9 mouse cellular contexts compared by ENCODE assay signal in the genomic region with DNA sequence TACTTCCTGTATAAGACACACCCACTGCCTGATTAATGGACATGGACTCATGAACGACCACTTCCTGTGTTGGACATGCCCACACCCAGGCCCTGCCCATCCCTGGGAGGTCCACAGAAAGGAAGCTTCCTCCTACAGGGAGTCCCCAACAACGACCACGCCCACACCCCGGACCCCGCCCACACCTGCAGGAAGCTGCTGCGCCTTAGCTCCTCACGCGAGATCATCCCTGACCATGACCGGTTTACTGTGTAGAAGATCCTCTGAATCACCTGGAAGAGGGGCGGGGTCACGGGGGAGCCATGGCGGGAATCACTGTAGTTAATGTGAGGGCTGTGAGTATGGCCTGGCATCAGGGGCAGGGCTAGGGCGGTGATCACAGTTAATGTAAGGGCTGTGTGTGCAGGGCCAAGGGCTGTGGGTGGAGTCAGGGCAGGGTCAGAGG. TPM values are rescaled to one million over a fixed set of nuclear protein-coding genes. Genes with fewer than 3 reads are reported as not detected.
DNase-seq lines count a peak whose midpoint lies in the region; ATAC-seq lines count a peak whose summit lies in the region.
"Had no signal": no experiment of that assay in that cellular context is flagged by ENCODE, and none has a peak within 500 bp of the region (broad histone marks: within the 10 kb centered on the region; RNA-seq: fewer than 3 reads in every experiment).

No protein-coding gene starts in this region.

- H3K4me3 ChIP-seq in embryonic facial prominence, embryonic 13.5 days = no peak overlapping the region
- H3K4me3 ChIP-seq in hindbrain, embryonic 13.5 days = no peak overlapping the region
- no peak overlapping the region for H3K4me3 ChIP-seq in midbrain, embryonic 14.5 days (replicated peaks; ENCODE audit: low read depth, low read length)

- DNase-seq in layer of hippocampus, adult 11-12 months (ENCODE audit: low spot score) = peak; percentile 28
- DNase-seq in layer of hippocampus, adult 9-11 months = no peak
- DNase-seq in MEL-GATA-1-ER (ENCODE audit: extremely low read depth, low read depth) = peak; percentile 29
- peak; percentile 25 for DNase-seq in left cerebral cortex, postnatal 4 days
- DNase-seq in midbrain, embryonic 14.5 days = peak; percentile 3
- peak; percentile 16 to 32 for DNase-seq in thymus, postnatal 10 days (ENCODE audit: low spot score in 2 of 2)

- peaks cover 38% of the 10 kb centered on the region for H3K36me3 ChIP-seq in embryonic facial prominence, embryonic 13.5 days
- H3K36me3 ChIP-seq in hindbrain, embryonic 13.5 days = peaks cover 38% of the 10 kb centered on the region
- peaks cover 36% of the 10 kb centered on the region for H3K36me3 ChIP-seq in midbrain, embryonic 14.5 days (ENCODE audit: control insufficient read depth, insufficient read depth, low read length)

- H3K4me2 ChIP-seq in embryonic facial prominence, embryonic 13.5 days = no peak overlapping the region
- H3K4me2 ChIP-seq in hindbrain, embryonic 13.5 days = no peak overlapping the region
- H3K4me2 ChIP-seq in midbrain, embryonic 14.5 days (ENCODE audit: low read length) = no peak overlapping the region

- H3K4me1 ChIP-seq in embryonic facial prominence, embryonic 13.5 days = no peaks in the 10 kb centered on the region
- H3K4me1 ChIP-seq in hindbrain, embryonic 13.5 days (replicated peaks) = no peaks in the 10 kb centered on the region
- H3K4me1 ChIP-seq in midbrain, embryonic 14.5 days (ENCODE audit: control insufficient read depth, insufficient read depth, low read length) = no peaks in the 10 kb centered on the region

- WGBS in embryonic facial prominence, embryonic 13.5 days = 93% methylated on average over 13 of the region's 13 CpGs
- 98% methylated on average over 13 of the region's 13 CpGs for WGBS in hindbrain, embryonic 13.5 days
- WGBS in midbrain, embryonic 14.5 days = 94% methylated on average over 13 of the region's 13 CpGs

- H3K9me3 ChIP-seq in embryonic facial prominence, embryonic 13.5 days = peaks cover 32% of the 10 kb centered on the region
- peaks cover 22% of the 10 kb centered on the region for H3K9me3 ChIP-seq in hindbrain, embryonic 13.5 days
- H3K9me3 ChIP-seq in midbrain, embryonic 14.5 days (ENCODE audit: control insufficient read depth, low read length) = peaks cover 32% of the 10 kb centered on the region

- no peak overlapping the region for H3K9ac ChIP-seq in embryonic facial prominence, embryonic 13.5 days
- no peak overlapping the region for H3K9ac ChIP-seq in hindbrain, embryonic 13.5 days
- H3K9ac ChIP-seq in midbrain, embryonic 14.5 days (replicated peaks; ENCODE audit: low read length) = no peak overlapping the region

- intact Hi-C loops in left cerebral cortex, postnatal 4 days (cut with DNase I) = no loop called here

- peak; percentile 69 for ATAC-seq in embryonic facial prominence, embryonic 13.5 days (ENCODE audit: insufficient number of reproducible peaks, insufficient read depth, low FRiP score, low TSS enrichment, low read depth)
- ATAC-seq in hindbrain, embryonic 13.5 days (ENCODE audit: low FRiP score) = peak; percentile 76
- peak; percentile 62 for ATAC-seq in midbrain, embryonic 14.5 days (ENCODE audit: low FRiP score, low TSS enrichment)

- H3K27me3 ChIP-seq in embryonic facial prominence, embryonic 13.5 days = no peaks in the 10 kb centered on the region
- H3K27me3 ChIP-seq in hindbrain, embryonic 13.5 days = peaks cover 2% of the 10 kb centered on the region; the same call in 1 of the 2 replicates
- no peaks in the 10 kb centered on the region for H3K27me3 ChIP-seq in midbrain, embryonic 14.5 days (ENCODE audit: control insufficient read depth, insufficient read depth, low read length)

- no peak overlapping the region for H3K27ac ChIP-seq in embryonic facial prominence, embryonic 13.5 days
- H3K27ac ChIP-seq in hindbrain, embryonic 13.5 days = no peak overlapping the region
- no peak overlapping the region for H3K27ac ChIP-seq in midbrain, embryonic 14.5 days (replicated peaks; ENCODE audit: low read depth, low read length)

RNA-seq across cellular contexts. Expression of gene Ppp2r3d, which starts 37.3 kb away (rescaled TPM):
- polyA plus RNA-seq in embryonic facial prominence, embryonic 13.5 days (2015; fragmentation: Nextera tagmentation; extraction: Ambion mirVana) = 113 and 120 TPM in 2 replicates
- polyA plus RNA-seq in hindbrain, embryonic 13.5 days (2015; fragmentation: Nextera tagmentation; extraction: Ambion mirVana) = 154 and 166 TPM in 2 replicates
- 100 to 1,000 TPM; 123 to 127 TPM for total RNA-seq in left cerebral cortex, postnatal 4 days (2021)
- polyA plus RNA-seq in midbrain, embryonic 14.5 days (2014; fragmentation: Nextera tagmentation; extraction: Ambion mirVana) = 158 and 162 TPM in 2 replicates

RNA-seq across cellular contexts. Expression of gene Gm21836, which starts 54.2 kb away (rescaled TPM):
- polyA plus RNA-seq in embryonic facial prominence, embryonic 13.5 days (2015; fragmentation: Nextera tagmentation; extraction: Ambion mirVana) = not detected in 2 replicates
- not detected in 2 replicates for polyA plus RNA-seq in hindbrain, embryonic 13.5 days (2015; fragmentation: Nextera tagmentation; extraction: Ambion mirVana)
- total RNA-seq in left cerebral cortex, postnatal 4 days (2021) = not detected
- not detected in 2 replicates for polyA plus RNA-seq in midbrain, embryonic 14.5 days (2014; fragmentation: Nextera tagmentation; extraction: Ambion mirVana)
- total RNA-seq: left cerebral cortex, postnatal 36 days had no signal
